Mouse (Mus musculus) neural tube, embryonic 13.5 days (tissue): ENCODE data around the gene Hsd17b1. TPM values are rescaled to one million over a fixed set of nuclear protein-coding genes. Genes with fewer than 3 reads are reported as not detected.

Experiments used
- ATAC-seq: fragments of 200-750 bp; cut with Nextera tagmentation; 2 replicates; pipeline ENCODE4 v1.8.0; 2017; ENCODE audit warnings: low read depth, mild to moderate bottlenecking, moderate TSS enrichment, moderate library complexity
- H3K27ac ChIP-seq: fragments of 300-500 bp; sonication (generic); replicated peaks from 2 replicates; pipeline ENCODE4 v1.5.1; 2015; ENCODE audit warnings: moderate library complexity, mild to moderate bottlenecking, inconsistent platforms
- H3K27me3 ChIP-seq: fragments of 300-500 bp; sonication (generic); 2 replicates; pipeline ENCODE4 v1.6.1; 2015; ENCODE audit warnings: mild to moderate bottlenecking, inconsistent platforms
- H3K36me3 ChIP-seq: fragments of 300-500 bp; sonication (generic); 2 replicates; pipeline ENCODE4 v1.6.1; 2015; ENCODE audit warnings: mild to moderate bottlenecking, inconsistent platforms
- H3K4me1 ChIP-seq: fragments of 300-500 bp; sonication (generic); replicated peaks from 2 replicates; pipeline ENCODE4 v1.6.1; 2015; ENCODE audit warnings: inconsistent platforms
- H3K4me2 ChIP-seq: fragments of 300-500 bp; sonication (generic); 2 replicates; pipeline ENCODE4 v1.6.1; 2015; ENCODE audit warnings: inconsistent platforms, mild to moderate bottlenecking, moderate library complexity
- H3K4me3 ChIP-seq: fragments of 300-500 bp; sonication (generic); 2 replicates; pipeline ENCODE4 v1.5.1; 2015; ENCODE audit warnings: mild to moderate bottlenecking, inconsistent platforms
- H3K9ac ChIP-seq: fragments of 300-500 bp; sonication (generic); 2 replicates; pipeline ENCODE4 v1.6.1; 2015; ENCODE audit warnings: moderate library complexity, mild to moderate bottlenecking, inconsistent platforms
- H3K9me3 ChIP-seq: fragments of 300-500 bp; sonication (generic); 2 replicates; pipeline ENCODE4 v1.6.1; 2016; ENCODE audit warnings: inconsistent platforms
- WGBS: fragments of 180-500 bp; shearing (Covaris S2); methylation state at CpG from one replicate; pipeline ENCODE4 v1.1.7; 2015; 5-methylcytosine and 5-hydroxymethylcytosine counted together
- polyA plus RNA-seq: library from polyadenylated mRNA; unstranded; fragments of >200 nt; fragmentation: Nextera tagmentation; extraction: Ambion mirVana; gene quantifications from 2 replicates; pipeline ENCODE4 v1.2.1, GENCODE M21; 2015

The Hsd17b1 gene
- polyA plus RNA-seq, 1 experiment from 2014 or later: 0.47 TPM

DNA sequence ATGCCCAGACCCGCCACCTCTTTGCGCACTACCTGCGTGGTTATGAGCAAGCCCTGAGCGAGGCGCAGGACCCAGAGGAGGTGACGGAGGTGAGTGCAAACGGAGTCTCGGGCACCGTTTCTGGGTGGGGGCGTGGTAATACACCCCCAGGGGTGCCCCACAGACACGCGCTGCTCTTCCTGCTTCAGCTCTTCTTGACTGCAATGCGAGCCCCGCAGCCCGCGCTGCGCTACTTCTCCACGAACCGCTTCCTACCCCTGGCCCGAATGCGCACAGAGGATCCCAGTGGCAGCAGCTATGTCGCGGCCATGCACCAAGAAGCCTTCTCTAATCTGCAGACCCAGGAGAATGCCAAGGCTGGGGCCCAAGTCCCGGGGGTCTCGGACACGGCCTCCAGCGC lies 1.5 kb downstream of the Hsd17b1 start:
- 2% methylated on average over 27 of the region's 27 CpGs for WGBS
- H3K9me3 ChIP-seq: no peaks in the 10 kb centered on the region
- peaks cover 32% of the 10 kb centered on the region for H3K4me1 ChIP-seq
- no peak for ATAC-seq
- no peak overlapping the region for H3K27ac ChIP-seq
- H3K4me3 ChIP-seq: no peak overlapping the region
- H3K36me3 ChIP-seq: peaks cover 9% of the 10 kb centered on the region; the same call in 1 of the 2 replicates
- 0 out of 2 replicates have a peak overlapping the region, but pooled peaks have one; percentile 17 for H3K9ac ChIP-seq
- peaks cover 57% of the 10 kb centered on the region for H3K27me3 ChIP-seq
- peak overlapping the region; percentile 20 for H3K4me2 ChIP-seq

DNA sequence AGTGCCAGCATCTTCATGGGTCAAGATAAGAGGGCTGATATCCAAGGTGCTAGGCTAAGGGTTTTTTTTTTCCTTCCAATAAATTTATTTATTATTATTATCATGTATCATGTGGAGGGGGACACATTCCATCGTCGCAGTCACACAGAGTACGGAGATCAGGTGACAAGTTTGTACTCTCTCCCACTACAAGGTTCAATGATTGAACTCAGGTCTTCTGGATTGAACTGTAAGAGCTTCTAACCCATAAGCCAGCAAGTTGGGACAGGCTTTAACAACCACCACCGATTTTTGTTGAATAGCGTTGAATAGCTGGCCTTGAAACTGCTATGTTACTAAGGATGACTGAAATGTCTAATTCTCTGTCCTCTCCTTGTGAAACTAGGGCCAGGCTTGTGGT lies 2.2 kb downstream of the Hsd17b1 start:
- Histone ChIP-seq H3K9me3 (no peaks in the 10 kb centered on the region), H3K4me3 (no peak overlapping the region), H3K4me2 (no peak overlapping the region), H3K4me1 (peaks cover 32% of the 10 kb centered on the region), H3K36me3 (peaks cover 12% of the 10 kb centered on the region; the same call in 1 of the 2 replicates), H3K27ac (no peak overlapping the region), H3K9ac (no peak overlapping the region), H3K27me3 (peaks cover 57% of the 10 kb centered on the region)
- ATAC-seq: no peak
- 68% methylated on average over 5 of the region's 5 CpGs for WGBS

DNA sequence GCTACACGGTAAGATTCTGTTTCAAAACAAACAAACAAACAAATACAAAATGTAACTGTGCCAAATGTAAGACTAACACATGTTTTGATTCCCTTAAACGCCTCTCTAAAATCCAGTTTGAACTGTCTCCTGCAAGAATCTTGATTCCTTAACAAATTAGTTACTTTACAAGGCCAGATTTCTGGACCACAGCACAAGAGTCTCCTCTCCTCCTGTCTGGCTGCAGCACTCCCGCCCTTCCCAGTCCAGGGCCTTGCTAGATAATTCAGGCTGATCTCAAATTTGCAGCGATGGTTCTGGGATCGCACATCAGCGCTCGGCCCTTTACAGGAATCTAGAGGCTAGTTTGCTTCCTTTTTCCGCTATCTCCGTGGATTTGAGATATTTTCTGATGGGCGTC lies 3.4 kb downstream of the Hsd17b1 start:
- Histone ChIP-seq H3K9me3 (no peaks in the 10 kb centered on the region), H3K4me1 (peaks cover 45% of the 10 kb centered on the region), H3K4me2 (peak overlapping the region; percentile 99), H3K36me3 (peaks cover 8% of the 10 kb centered on the region), H3K27ac (peak overlapping the region; percentile 92), H3K9ac (peak overlapping the region; percentile 95), H3K27me3 (peaks cover 47% of the 10 kb centered on the region), H3K4me3 (peak overlapping the region; percentile 69)
- 5% methylated on average over 10 of the region's 10 CpGs for WGBS
- no peak for ATAC-seq

DNA sequence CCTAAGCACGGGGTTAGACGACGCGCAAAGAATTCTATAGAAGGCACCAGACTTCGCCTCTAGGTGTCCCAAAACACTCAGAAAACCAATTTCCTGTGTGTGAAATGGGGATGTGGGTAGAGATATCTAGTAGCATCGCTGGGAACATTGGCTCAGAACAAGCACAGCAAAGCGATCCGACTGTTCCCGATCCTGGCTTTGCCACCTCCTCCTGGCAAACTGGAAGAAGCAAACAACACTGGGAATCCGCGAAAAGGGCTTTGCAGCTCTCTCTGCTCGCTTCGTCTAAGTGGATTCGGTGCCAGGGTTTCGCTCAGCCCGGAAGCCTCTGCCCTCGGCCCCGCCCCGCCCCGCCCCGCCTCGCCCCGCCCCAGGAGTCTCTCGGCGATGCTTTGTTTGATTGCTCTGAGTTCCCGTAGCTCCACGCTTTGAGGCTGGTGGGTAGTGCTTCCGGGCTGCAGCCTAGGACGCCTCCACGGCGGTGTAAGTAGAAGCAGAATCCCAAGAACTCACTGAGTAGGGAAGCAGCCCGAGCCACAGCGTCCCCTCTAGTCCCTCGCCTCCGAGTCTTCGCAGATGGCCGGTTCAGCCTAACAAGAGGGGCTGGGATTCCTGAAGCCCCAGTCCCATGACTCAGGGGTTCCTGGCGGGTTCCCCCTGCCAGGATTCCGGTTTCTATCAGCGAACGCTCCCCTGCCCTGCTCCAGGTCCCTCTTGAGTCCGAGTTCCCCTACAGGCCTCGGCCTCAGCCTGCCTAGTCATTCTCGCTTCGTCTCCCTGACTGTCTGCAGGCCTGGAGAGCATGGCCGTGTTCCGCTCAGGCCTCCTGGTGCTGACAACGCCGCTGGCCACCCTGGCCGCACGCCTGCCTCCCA lies 4.2 kb downstream of the Hsd17b1 start, which contains the start of gene Coasy:
Gene Coasy (plus strand): TSS at position 358 of the 875 bp plus-strand sequence.
- peak; percentile 89 for ATAC-seq
- H3K4me2 ChIP-seq: peak within 1 kb of the TSS; percentile 99
- peak within 1 kb of the TSS; percentile 95 for H3K9ac ChIP-seq
- under 1% methylated on average over 51 of the region's 51 CpGs for WGBS
- peak within 1 kb of the TSS; percentile 69 for H3K4me3 ChIP-seq
- H3K36me3 ChIP-seq: peaks cover 6% of the 10 kb centered on the region; the same call in 1 of the 2 replicates
- peaks cover 39% of the 10 kb centered on the region for H3K27me3 ChIP-seq
- no peaks in the 10 kb centered on the region for H3K9me3 ChIP-seq
- peak within 1 kb of the TSS; percentile 92 for H3K27ac ChIP-seq
- H3K4me1 ChIP-seq: peaks cover 47% of the 10 kb centered on the region

DNA sequence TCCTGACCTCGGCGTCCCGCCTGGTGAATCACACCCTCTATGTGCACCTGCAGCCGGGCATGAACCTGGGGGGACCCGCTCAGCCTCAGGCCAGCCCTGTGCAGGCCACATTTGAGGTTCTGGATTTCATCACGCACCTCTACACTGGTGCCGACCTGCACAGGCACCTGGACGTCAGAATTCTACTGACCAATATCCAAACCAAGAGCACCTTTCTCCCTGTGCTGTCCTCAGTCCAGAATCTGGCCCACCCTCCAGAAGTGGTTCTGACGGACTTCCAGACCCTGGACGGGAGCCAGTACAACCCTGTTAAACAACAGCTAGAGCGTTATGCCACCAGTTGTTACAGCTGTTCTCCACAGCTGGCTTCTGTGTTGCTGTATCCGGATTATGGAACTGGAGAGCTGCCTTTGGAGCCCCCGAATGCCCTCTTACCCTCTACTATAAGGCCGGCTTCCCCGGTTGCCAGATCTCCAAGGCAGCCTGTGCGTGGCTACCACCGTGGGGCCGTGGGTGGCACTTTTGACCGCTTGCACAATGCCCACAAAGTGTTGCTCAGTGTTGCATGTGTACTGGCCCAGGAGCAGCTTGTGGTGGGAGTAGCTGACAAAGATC lies 5.0 kb downstream of the Hsd17b1 start:
- Histone ChIP-seq H3K9ac (peak overlapping the region; percentile 95), H3K36me3 (peaks cover 6% of the 10 kb centered on the region; the same call in 1 of the 2 replicates), H3K9me3 (no peaks in the 10 kb centered on the region), H3K4me1 (peaks cover 54% of the 10 kb centered on the region), H3K27ac (peak overlapping the region; percentile 92), H3K27me3 (peaks cover 32% of the 10 kb centered on the region), H3K4me2 (peak overlapping the region; percentile 99), H3K4me3 (peak overlapping the region; percentile 69)
- WGBS: 28% methylated on average over 19 of the region's 19 CpGs
- ATAC-seq: no peak; the same call in 1 of the 2 replicates

DNA sequence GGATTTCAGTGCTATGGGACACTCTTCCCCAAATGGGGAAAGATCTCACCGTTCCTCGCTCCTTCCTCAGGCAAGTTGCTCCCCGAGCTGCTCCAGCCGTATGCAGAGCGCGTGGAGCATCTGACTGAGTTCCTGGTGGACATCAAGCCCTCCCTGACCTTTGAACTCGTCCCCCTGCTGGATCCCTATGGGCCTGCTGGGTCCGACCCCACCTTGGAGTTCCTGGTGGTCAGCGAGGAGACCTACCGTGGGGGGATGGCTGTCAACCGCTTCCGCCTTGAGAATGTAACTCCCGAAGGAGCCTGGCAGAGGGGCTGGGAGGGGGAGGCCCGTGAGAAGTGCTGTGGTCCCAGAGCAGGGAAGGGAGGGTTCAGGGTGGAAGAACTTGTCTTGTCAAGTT lies 6.0 kb downstream of the Hsd17b1 start:
- Histone ChIP-seq H3K27me3 (peaks cover 21% of the 10 kb centered on the region), H3K4me1 (peaks cover 60% of the 10 kb centered on the region), H3K4me3 (no peak overlapping the region), H3K9me3 (no peaks in the 10 kb centered on the region), H3K4me2 (no peak overlapping the region), H3K27ac (no peak overlapping the region), H3K36me3 (peaks cover 15% of the 10 kb centered on the region), H3K9ac (0 out of 2 replicates have a peak overlapping the region, but pooled peaks have one; percentile 36)
- ATAC-seq: no peak
- WGBS: 78% methylated on average over 14 of the region's 14 CpGs

DNA sequence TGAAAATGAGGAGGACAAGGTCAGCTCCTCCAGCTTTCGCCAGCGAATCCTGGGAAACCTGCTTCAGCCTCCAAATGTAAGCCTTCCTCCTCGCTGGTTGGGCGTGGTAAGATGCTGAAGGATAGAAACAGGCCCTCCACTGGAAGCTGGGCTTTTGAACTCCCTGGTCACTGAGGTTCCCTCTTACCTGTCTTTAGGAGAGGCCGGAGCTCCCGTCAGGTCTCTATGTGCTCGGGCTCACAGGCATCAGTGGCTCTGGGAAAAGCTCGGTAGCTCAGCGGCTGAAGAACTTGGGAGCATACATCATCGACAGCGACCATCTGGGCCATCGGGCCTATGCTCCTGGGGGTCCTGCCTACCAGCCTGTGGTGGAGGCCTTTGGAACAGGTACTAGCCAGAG lies 6.6 kb downstream of the Hsd17b1 start:
- 95% methylated on average over 12 of the region's 12 CpGs for WGBS
- Histone ChIP-seq H3K4me2 (no peak overlapping the region), H3K36me3 (peaks cover 20% of the 10 kb centered on the region), H3K27ac (no peak overlapping the region), H3K9me3 (no peaks in the 10 kb centered on the region), H3K4me3 (no peak overlapping the region), H3K4me1 (peaks cover 56% of the 10 kb centered on the region), H3K27me3 (peaks cover 16% of the 10 kb centered on the region), H3K9ac (no peak overlapping the region)
- no peak for ATAC-seq

GRCm38 (mm10) chr11:101085617-101086322 lies 7.6 kb downstream of the Hsd17b1 start:
- H3K9ac ChIP-seq: peak overlapping the region; percentile 85
- peaks cover 30% of the 10 kb centered on the region for H3K36me3 ChIP-seq
- peak overlapping the region; percentile 87; the same call in 1 of the 2 replicates for H3K27ac ChIP-seq
- H3K9me3 ChIP-seq: no peaks in the 10 kb centered on the region
- ATAC-seq: no peak
- WGBS: 93% methylated on average over 18 of the region's 18 CpGs
- 0 out of 2 replicates have a peak overlapping the region, but pooled peaks have one; percentile 96 for H3K4me2 ChIP-seq
- peaks cover 53% of the 10 kb centered on the region for H3K4me1 ChIP-seq
- no peak overlapping the region for H3K4me3 ChIP-seq
- H3K27me3 ChIP-seq: peaks cover 6% of the 10 kb centered on the region

DNA sequence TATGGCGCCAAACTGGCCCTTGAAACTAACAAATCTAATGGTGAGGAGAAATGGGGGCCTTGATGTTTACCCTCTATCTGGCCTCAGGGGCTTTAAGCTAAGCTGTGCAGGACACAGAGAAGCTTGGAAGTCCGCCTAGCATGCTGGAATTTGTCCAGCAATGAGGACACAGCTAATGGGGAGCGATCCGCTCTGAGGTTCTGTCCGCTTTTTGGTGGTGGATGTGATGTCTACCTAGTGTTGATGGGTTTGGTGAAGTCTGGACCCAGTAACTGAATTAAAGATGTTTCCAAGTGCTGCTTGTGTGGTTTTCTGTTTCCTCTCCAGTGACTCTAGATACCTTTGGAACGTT lies 8.1 kb downstream of the Hsd17b1 start:
- H3K4me2 ChIP-seq: peak overlapping the region; percentile 96
- peak overlapping the region; percentile 85 for H3K9ac ChIP-seq
- H3K4me3 ChIP-seq: peak overlapping the region; percentile 56
- peaks cover 35% of the 10 kb centered on the region for H3K36me3 ChIP-seq
- peaks cover under 1% of the 10 kb centered on the region; the same call in 1 of the 2 replicates for H3K27me3 ChIP-seq
- ATAC-seq: no peak
- H3K27ac ChIP-seq: peak overlapping the region; percentile 87
- no peaks in the 10 kb centered on the region for H3K9me3 ChIP-seq
- 89% methylated on average over 6 of the region's 6 CpGs for WGBS
- peaks cover 51% of the 10 kb centered on the region for H3K4me1 ChIP-seq

GRCm38 (mm10) chr11:101086756-101087681 lies 8.8 kb downstream of the Hsd17b1 start, which contains the start of gene Mlx:
Gene Mlx (plus strand): TSS chr11:101087277.
- peak within 1 kb of the TSS; percentile 96 for H3K4me2 ChIP-seq
- 2% methylated on average over 52 of the region's 52 CpGs for WGBS
- peak; percentile 75 for ATAC-seq
- peaks cover 42% of the 10 kb centered on the region for H3K36me3 ChIP-seq
- H3K9me3 ChIP-seq: no peaks in the 10 kb centered on the region
- peak within 1 kb of the TSS; percentile 87 for H3K27ac ChIP-seq
- H3K4me3 ChIP-seq: peak within 1 kb of the TSS; percentile 56
- peaks cover 43% of the 10 kb centered on the region for H3K4me1 ChIP-seq
- H3K27me3 ChIP-seq: no peaks in the 10 kb centered on the region
- peak within 1 kb of the TSS; percentile 85 for H3K9ac ChIP-seq

DNA sequence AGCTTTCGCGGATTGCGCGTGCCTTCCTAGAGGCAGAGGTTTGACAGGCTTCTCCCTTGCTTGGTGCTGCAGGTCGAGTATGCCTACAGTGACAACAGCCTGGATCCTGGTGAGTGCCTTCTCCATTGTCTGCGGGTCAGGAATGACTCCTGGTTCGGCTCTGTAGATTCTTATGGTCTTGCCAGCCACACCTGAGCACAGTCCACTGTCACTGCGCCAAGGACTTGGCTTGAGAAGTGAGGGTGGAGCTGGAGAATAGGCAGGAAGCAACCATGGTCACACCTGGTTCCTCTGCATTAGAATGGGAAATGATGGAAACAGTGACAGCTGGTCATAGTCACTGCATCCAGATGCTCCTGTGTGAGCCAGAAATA lies 9.5 kb downstream of the Hsd17b1 start:
- Histone ChIP-seq H3K4me1 (peaks cover 43% of the 10 kb centered on the region), H3K9ac (peak overlapping the region; percentile 85), H3K27ac (peak overlapping the region; percentile 87), H3K36me3 (peaks cover 49% of the 10 kb centered on the region), H3K27me3 (no peaks in the 10 kb centered on the region), H3K9me3 (no peaks in the 10 kb centered on the region), H3K4me2 (peak overlapping the region; percentile 96), H3K4me3 (peak overlapping the region; percentile 56)
- WGBS: 11% methylated on average over 8 of the region's 8 CpGs
- no peak; the same call in 1 of the 2 replicates for ATAC-seq
